Mouse (Mus musculus) limb, embryonic 11.5 days (tissue): Measurements from ENCODE around the gene Inca1. TPM values are rescaled to one million over a fixed set of nuclear protein-coding genes. Genes with fewer than 3 reads are reported as not detected.

Experiments
- ATAC-seq: fragments of 200-750 bp; cut with Nextera tagmentation; 2 replicates; pipeline ENCODE4 v1.8.0; 2017; ENCODE audit warnings: low read depth; ENCODE audit not compliant: insufficient number of reproducible peaks, low FRiP score, low TSS enrichment
- DNase-seq: peaks from one replicate; pipeline ENCODE4 v3.0.0-alpha.2; 2015; ENCODE audit warnings: low spot score
- H3K27ac ChIP-seq: fragments of 300-500 bp; sonication (generic); replicated peaks from 2 replicates; pipeline ENCODE4 v1.5.1; 2014; ENCODE audit warnings: low read depth, mild to moderate bottlenecking, low read length
- H3K27me3 ChIP-seq: fragments of 300-500 bp; sonication (generic); 2 replicates; pipeline ENCODE4 v1.6.1; 2014; ENCODE audit warnings: mild to moderate bottlenecking, low read length, mixed read lengths; ENCODE audit not compliant: control insufficient read depth, insufficient read depth
- H3K36me3 ChIP-seq: fragments of 300-500 bp; sonication (generic); 2 replicates; pipeline ENCODE4 v1.6.1; 2014; ENCODE audit warnings: mild to moderate bottlenecking, low read length, moderate library complexity, mixed read lengths; ENCODE audit not compliant: control insufficient read depth, insufficient read depth
- H3K4me1 ChIP-seq: fragments of 300-500 bp; sonication (generic); 2 replicates; pipeline ENCODE4 v1.6.1; 2014; ENCODE audit warnings: low read length, mixed read lengths; ENCODE audit not compliant: control insufficient read depth, insufficient read depth
- H3K4me2 ChIP-seq: fragments of 300-500 bp; sonication (generic); 2 replicates; pipeline ENCODE4 v1.6.1; 2014; ENCODE audit warnings: low read depth, mild to moderate bottlenecking, moderate library complexity; ENCODE audit not compliant: severe bottlenecking
- H3K4me3 ChIP-seq: fragments of 300-500 bp; sonication (generic); 2 replicates; pipeline ENCODE4 v1.5.1; 2014; ENCODE audit warnings: low read depth, low read length
- H3K9ac ChIP-seq: fragments of 300-500 bp; sonication (generic); 2 replicates; pipeline ENCODE4 v1.6.1; 2014; ENCODE audit warnings: mild to moderate bottlenecking, low read length
- H3K9me3 ChIP-seq: fragments of 300-500 bp; sonication (generic); 2 replicates; pipeline ENCODE4 v1.6.1; 2016; ENCODE audit warnings: low read length; ENCODE audit not compliant: control insufficient read depth
- WGBS: fragments of 180-500 bp; shearing (Covaris S2); extraction: QIAGEN DNeasy Blood & Tissue Kit; methylation state at CpG from one replicate; pipeline ENCODE4 v1.1.7; 2014; 5-methylcytosine and 5-hydroxymethylcytosine counted together
- polyA plus RNA-seq: library from polyadenylated mRNA; unstranded; fragments of >200 nt; fragmentation: Nextera tagmentation; extraction: Ambion mirVana; gene quantifications from 2 replicates; pipeline ENCODE4 v1.2.1, GENCODE M21; 2014

Gene Inca1
- polyA plus RNA-seq, 1 experiment from 2014 or later, result 0.96 TPM

- Histone ChIP-seq H3K9ac (no peak overlapping the region), H3K27ac (no peak overlapping the region), H3K4me1 (peaks cover 32% of the 10 kb centered on the region), H3K9me3 (no peaks in the 10 kb centered on the region), H3K27me3 (no peaks in the 10 kb centered on the region), H3K36me3 (peaks cover 28% of the 10 kb centered on the region), H3K4me3 (peak overlapping the region; percentile 16; the same call in 1 of the 2 replicates), H3K4me2 (no peak overlapping the region)
- ATAC-seq (no peak), DNase-seq (no peak)
- WGBS, result 86% methylated on average over 12 of the region's 12 CpGs
These were observed 49.4 kb downstream of the Inca1 start for GRCm38 (mm10) chr11:70650322-70651175.

- Histone ChIP-seq H3K27me3 (no peaks in the 10 kb centered on the region), H3K4me2 (peak overlapping the region; percentile 90; the same call in 1 of the 2 replicates), H3K27ac (no peak overlapping the region), H3K36me3 (peaks cover 36% of the 10 kb centered on the region), H3K9ac (no peak overlapping the region; the same call in 1 of the 2 replicates), H3K4me3 (no peak overlapping the region), H3K4me1 (peaks cover 32% of the 10 kb centered on the region), H3K9me3 (no peaks in the 10 kb centered on the region)
- WGBS, result 80% methylated on average over 8 of the region's 8 CpGs
- ATAC-seq, result no peak
- DNase-seq, result no peak
These were observed 50.7 kb downstream of the Inca1 start for GRCm38 (mm10) chr11:70649185-70649734.

GRCm38 (mm10) chr11:70648512-70648911, 51.4 kb downstream of the Inca1 start:
- no peak overlapping the region for H3K27ac ChIP-seq
- H3K4me1 ChIP-seq, result peaks cover 32% of the 10 kb centered on the region
- peak overlapping the region; percentile 90 for H3K4me2 ChIP-seq
- no peaks in the 10 kb centered on the region for H3K27me3 ChIP-seq
- ATAC-seq (no peak), DNase-seq (no peak)
- H3K9me3 ChIP-seq, result no peaks in the 10 kb centered on the region
- H3K36me3 ChIP-seq, result peaks cover 38% of the 10 kb centered on the region
- H3K9ac ChIP-seq, result peak overlapping the region; percentile 68
- WGBS, result 86% methylated on average over 4 of the region's 4 CpGs
- H3K4me3 ChIP-seq, result peak overlapping the region; percentile 58

- H3K4me1 ChIP-seq, result peaks cover 32% of the 10 kb centered on the region
- H3K9me3 ChIP-seq, result no peaks in the 10 kb centered on the region
- no peak for ATAC-seq
These were observed 52.1 kb downstream of the Inca1 start for GRCm38 (mm10) chr11:70647716-70648420.

GRCm38 (mm10) chr11:70646691-70647650, 53.0 kb downstream of the Inca1 start, which contains the start of the genes Rnf167 and Slc25a11:
Gene Rnf167 (plus strand): TSS chr11:70647235.
Gene Slc25a11 (minus strand): TSS chr11:70647479.
- H3K4me1 ChIP-seq, result peaks cover 27% of the 10 kb centered on the region
- H3K4me3 ChIP-seq, result peak within 1 kb of the TSS; percentile 58
- H3K36me3 ChIP-seq, result peaks cover 32% of the 10 kb centered on the region
- H3K27ac ChIP-seq, result peak within 1 kb of the TSS; percentile 86
- DNase-seq (peak; percentile 98), ATAC-seq (peak; percentile 88)
- H3K9me3 ChIP-seq, result no peaks in the 10 kb centered on the region
- peak within 1 kb of the TSS; percentile 90 for H3K4me2 ChIP-seq
- WGBS, result 0% methylated on average over 63 of the region's 63 CpGs
- H3K9ac ChIP-seq, result peak within 1 kb of the TSS; percentile 83
- H3K27me3 ChIP-seq, result no peaks in the 10 kb centered on the region

More at GRCm38 (mm10) chr11:70647716-70648420, 52.1 kb downstream of the Inca1 start:
- peak overlapping the region; percentile 58 for H3K4me3 ChIP-seq
- DNase-seq, result peak; percentile 57
- H3K4me2 ChIP-seq, result peak overlapping the region; percentile 90
- 3% methylated on average over 28 of the region's 28 CpGs for WGBS
- no peaks in the 10 kb centered on the region for H3K27me3 ChIP-seq
- H3K9ac ChIP-seq, result peak overlapping the region; percentile 68
- peaks cover 38% of the 10 kb centered on the region for H3K36me3 ChIP-seq
- H3K27ac ChIP-seq, result peak overlapping the region; percentile 86

GRCm38 (mm10) chr11:70646259-70646555, 53.7 kb downstream of the Inca1 start:
- Histone ChIP-seq H3K4me3 (peak overlapping the region; percentile 58), H3K4me1 (peaks cover 22% of the 10 kb centered on the region), H3K27me3 (no peaks in the 10 kb centered on the region), H3K4me2 (peak overlapping the region; percentile 58), H3K9ac (peak overlapping the region; percentile 83), H3K36me3 (peaks cover 27% of the 10 kb centered on the region), H3K27ac (peak overlapping the region; percentile 86), H3K9me3 (no peaks in the 10 kb centered on the region)
- 22% methylated on average over 3 of the region's 3 CpGs for WGBS
- ATAC-seq (no peak), DNase-seq (no peak)

- H3K4me2 ChIP-seq, result peak overlapping the region; percentile 58
- H3K27me3 ChIP-seq, result no peaks in the 10 kb centered on the region
- WGBS, result 93% methylated on average over 12 of the region's 12 CpGs
- H3K9ac ChIP-seq, result peak overlapping the region; percentile 83
- no peak for ATAC-seq
- H3K9me3 ChIP-seq, result no peaks in the 10 kb centered on the region
- no peak overlapping the region for H3K27ac ChIP-seq
- peaks cover 22% of the 10 kb centered on the region for H3K36me3 ChIP-seq
- peaks cover 18% of the 10 kb centered on the region for H3K4me1 ChIP-seq
- H3K4me3 ChIP-seq, result peak overlapping the region; percentile 58
- DNase-seq, result no peak
These were observed 54.3 kb downstream of the Inca1 start for GRCm38 (mm10) chr11:70645461-70646258.
